Mouse (Mus musculus) G1E (cell line): ENCODE results near the gene Gm33543.

Source experiments
- CTCF ChIP-seq: IDR thresholded peaks from 2 replicates; pipeline ENCODE4 v1.5.1; 2012; ENCODE audit warnings: low read depth, low read length, inconsistent platforms, mixed read lengths
- GATA2 ChIP-seq: IDR thresholded peaks from 2 replicates; pipeline ENCODE4 v1.6.1; 2012; ENCODE audit warnings: low read depth, low read length, inconsistent platforms, borderline replicate concordance

- TF ChIP-seq CTCF (no peak), GATA2 (no peak)
These were observed 24.2 kb downstream of the Gm33543 start for GRCm38 (mm10) chr10:95818506-95818905.
